Mouse (Mus musculus) liver, adult (tissue): ENCODE measurements around the gene Iqgap2.

Experiments used
- GATA4 ChIP-seq: IDR thresholded peaks from 2 replicates; pipeline ENCODE4 v1.6.1; 2014; ENCODE audit warnings: mild to moderate bottlenecking, low read length; ENCODE audit not compliant: insufficient replicate concordance

Gene Iqgap2

GRCm38 (mm10) chr13:95730491-95730890 is 161.2 kb downstream of the Iqgap2 start:
- no peak for TF ChIP-seq GATA4

- no peak for TF ChIP-seq GATA4
Measured at GRCm38 (mm10) chr13:95719320-95720232, 172.1 kb downstream of the Iqgap2 start.

- no peak for TF ChIP-seq GATA4
Measured at GRCm38 (mm10) chr13:95715356-95715755, 176.4 kb downstream of the Iqgap2 start.

- peak; percentile 30; the same call in 1 of the 2 replicates for TF ChIP-seq GATA4
Measured at GRCm38 (mm10) chr13:95714271-95714975, 177.3 kb downstream of the Iqgap2 start.

- no peak for TF ChIP-seq GATA4
Measured at GRCm38 (mm10) chr13:95712570-95713268, 179.0 kb downstream of the Iqgap2 start.

- TF ChIP-seq GATA4 = no peak
Measured at GRCm38 (mm10) chr13:95712054-95712453, 179.7 kb downstream of the Iqgap2 start.

- TF ChIP-seq GATA4 = no peak
Measured at GRCm38 (mm10) chr13:95705589-95705988, 186.1 kb downstream of the Iqgap2 start.

GRCm38 (mm10) chr13:95703376-95703775 is 188.3 kb downstream of the Iqgap2 start:
- TF ChIP-seq GATA4 = no peak

- TF ChIP-seq GATA4 = no peak
Measured at GRCm38 (mm10) chr13:95697874-95698273, 193.8 kb downstream of the Iqgap2 start.

- TF ChIP-seq GATA4 = no peak
Measured at GRCm38 (mm10) chr13:95696654-95697163, 195.0 kb downstream of the Iqgap2 start, which contains the start of gene F2rl2. F2rl2 (plus strand) TSS chr13:95696853.

GRCm38 (mm10) chr13:95696120-95696653 is 195.5 kb downstream of the Iqgap2 start:
- no peak for TF ChIP-seq GATA4

- TF ChIP-seq GATA4 = no peak
Measured at GRCm38 (mm10) chr13:95692201-95692600, 199.5 kb downstream of the Iqgap2 start.

- no peak for TF ChIP-seq GATA4
Measured at GRCm38 (mm10) chr13:95688576-95688975, 203.1 kb downstream of the Iqgap2 start.

- no peak for TF ChIP-seq GATA4
Measured at GRCm38 (mm10) chr13:95685736-95686135, 206.0 kb downstream of the Iqgap2 start.
